Mouse (Mus musculus): ENCODE data around the gene Tma7. TPM values are rescaled to one million over a fixed set of nuclear protein-coding genes. Genes with fewer than 3 reads are reported as not detected.

The Tma7 gene
- total and polyA plus RNA-seq, 3 experiments: 255 to 529 (median 336) TPM

DNA sequence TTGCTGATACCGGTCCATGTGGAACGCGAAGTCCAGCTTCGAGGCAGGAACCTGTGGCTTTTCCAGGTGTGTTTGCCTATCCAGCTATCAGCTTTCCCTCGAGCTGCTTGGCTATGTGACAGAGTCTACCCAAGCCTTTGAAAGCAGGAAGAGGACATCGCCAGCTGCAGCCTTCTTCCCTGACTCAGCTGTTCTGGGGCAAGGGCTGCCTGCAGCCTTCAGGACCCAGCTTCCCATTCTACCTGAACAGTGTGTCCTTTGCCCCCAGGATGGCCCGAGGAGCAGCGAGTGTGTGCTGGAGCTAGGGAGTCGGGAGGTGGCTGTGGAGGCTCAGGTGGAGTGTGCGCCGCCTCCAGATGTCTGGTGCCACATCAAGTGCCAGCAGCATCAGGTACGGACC, 23.3 kb upstream of the Tma7 start:
- Histone ChIP-seq H3K36me3 (replicated peaks in 1 of 2; ENCODE audit: control insufficient read depth in 1 of 2, insufficient read depth in 1 of 2, low read length in 1 of 2) (no peaks in the 10 kb centered on the region), H3K9ac (ENCODE audit: insufficient read depth, low read depth) (no peak overlapping the region), H3K4me2 (ENCODE audit: insufficient read depth, low read depth, poor library complexity, severe bottlenecking) (no peak overlapping the region), H3K27me3 (replicated peaks) (peaks cover 95% of the 10 kb centered on the region), H3K27ac (ENCODE audit: insufficient read depth, low read depth) (no peak overlapping the region), H3K4me3 (replicated peaks in 1 of 3; ENCODE audit: low read depth in 2 of 3, low read length in 2 of 3, poor library complexity in 1 of 3) (no peak overlapping the region), H3K9me3 (replicated peaks; ENCODE audit: low read length) (no peaks in the 10 kb centered on the region), H3K4me1 (ENCODE audit: control insufficient read depth in 1 of 2, insufficient read depth in 2 of 2) (no peaks in the 10 kb centered on the region), H3K79me2 (replicated peaks; ENCODE audit: control insufficient read depth, extremely low read depth, insufficient read depth, poor library complexity, severe bottlenecking) (no peaks in the 10 kb centered on the region)
- no peak for DNase-seq (ENCODE audit: extremely low read depth)
- dilution Hi-C loops (cut with MboI; ENCODE audit: extremely low pct_ligation_motif_present, extremely low pct_unique_long_range_greater_than_20kb, low sequenced_read_pairs): no loop called here
- in situ Hi-C loops (cut with MboI; ENCODE audit: low pct_ligation_motif_present, low pct_unique_long_range_greater_than_20kb, low sequenced_read_pairs): no loop called here
- TF ChIP-seq ZNF384 (IDR thresholded peaks at IDR 0.05; ENCODE audit: low read depth, low read length) (no peak), MAFK (IDR thresholded peaks at IDR 0.05; ENCODE audit: insufficient replicate concordance, low read length) (no peak), ZMIZ1 (IDR thresholded peaks at IDR 0.05; ENCODE audit: low read depth, low read length) (no peak), SMC3 (IDR thresholded peaks at IDR 0.05; ENCODE audit: low read depth, low read length) (no peak), TBP (conservative IDR thresholded peaks at IDR 0.05; ENCODE audit: low read depth, low read length) (no peak)

- no peak overlapping the region for H3K27ac ChIP-seq (ENCODE audit: insufficient read depth, low read depth)
- no peaks in the 10 kb centered on the region for H3K4me1 ChIP-seq (ENCODE audit: control insufficient read depth in 1 of 2, insufficient read depth in 2 of 2)
- H3K9me3 ChIP-seq (replicated peaks; ENCODE audit: low read length): no peaks in the 10 kb centered on the region
- H3K4me3 ChIP-seq (replicated peaks in 1 of 3; ENCODE audit: low read depth in 2 of 3, low read length in 2 of 3, poor library complexity in 1 of 3): no peak overlapping the region
- in situ Hi-C loops (cut with MboI; ENCODE audit: low pct_ligation_motif_present, low pct_unique_long_range_greater_than_20kb, low sequenced_read_pairs): no loop called here
- no peak overlapping the region for H3K4me2 ChIP-seq (ENCODE audit: insufficient read depth, low read depth, poor library complexity, severe bottlenecking)
- H3K79me2 ChIP-seq (replicated peaks; ENCODE audit: control insufficient read depth, extremely low read depth, insufficient read depth, poor library complexity, severe bottlenecking): no peaks in the 10 kb centered on the region
- dilution Hi-C loops (cut with MboI; ENCODE audit: extremely low pct_ligation_motif_present, extremely low pct_unique_long_range_greater_than_20kb, low sequenced_read_pairs): no loop called here
- no peak overlapping the region for H3K9ac ChIP-seq (ENCODE audit: insufficient read depth, low read depth)
- no peak for DNase-seq (ENCODE audit: extremely low read depth)
- no peak for TF ChIP-seq CHD1 (IDR thresholded peaks at IDR 0.05; ENCODE audit: low read depth, low read length)
- no peak for TF ChIP-seq RCOR1 (conservative IDR thresholded peaks at IDR 0.05; ENCODE audit: low read depth, low read length)
- no peak for TF ChIP-seq TBP (conservative IDR thresholded peaks at IDR 0.05; ENCODE audit: low read depth, low read length)
- no peak for TF ChIP-seq MAZ (IDR thresholded peaks at IDR 0.05; ENCODE audit: low read depth, low read length)
- no peak for TF ChIP-seq KAT2A (IDR thresholded peaks at IDR 0.05; ENCODE audit: insufficient replicate concordance, low read length)
- TF ChIP-seq UBTF (IDR thresholded peaks at IDR 0.05; ENCODE audit: low read depth, low read length): no peak
- TF ChIP-seq JUND (conservative IDR thresholded peaks at IDR 0.05; ENCODE audit: low read depth, low read length): no peak
- TF ChIP-seq BHLHE40 (IDR thresholded peaks at IDR 0.05; ENCODE audit: low read depth, low read length): no peak
- no peak for TF ChIP-seq ZKSCAN1 (IDR thresholded peaks at IDR 0.05; ENCODE audit: borderline replicate concordance, low read depth, low read length)
- TF ChIP-seq NRF1 (IDR thresholded peaks at IDR 0.05; ENCODE audit: low read depth, low read length): no peak
- TF ChIP-seq CTCF (conservative IDR thresholded peaks at IDR 0.05 in 1 of 2, IDR thresholded peaks at IDR 0.05 in 1 of 2; ENCODE audit: low read depth in 2 of 2, low read length in 2 of 2): no peak
- no peak for TF ChIP-seq PAX5 (IDR thresholded peaks at IDR 0.05; ENCODE audit: low read length)
- no peak for TF ChIP-seq USF2 (conservative IDR thresholded peaks at IDR 0.05; ENCODE audit: low read depth, low read length)
- no peak for TF ChIP-seq TCF12 (IDR thresholded peaks at IDR 0.05; ENCODE audit: low read depth, low read length)
- no peaks in the 10 kb centered on the region for H3K36me3 ChIP-seq (replicated peaks in 1 of 2; ENCODE audit: control insufficient read depth in 1 of 2, insufficient read depth in 1 of 2, low read length in 1 of 2)
- peaks cover 95% of the 10 kb centered on the region for H3K27me3 ChIP-seq (replicated peaks)
Observed at GRCm38 (mm10) chr9:109105011-109105410, 22.6 kb upstream of the Tma7 start.

Data from CH12.LX (cell line).